Comparison of ENCODE assay signal across 8 mouse cellular contexts in genomic region chr1:61298064-61298463, GRCm38 (mm10).
DNase-seq lines count a peak whose midpoint lies in the region; ATAC-seq and TF ChIP-seq lines count a peak whose summit lies in the region.

No protein-coding gene starts in this region.

- H3K27me3 ChIP-seq in embryonic facial prominence, embryonic 12.5 days, result no peaks in the 10 kb centered on the region; the same call in 1 of the 2 replicates
- no peaks in the 10 kb centered on the region for H3K27me3 ChIP-seq in hindbrain, postnatal 0 days (ENCODE audit: insufficient read depth, low read length)
- peaks cover 5% of the 10 kb centered on the region; the same call in 1 of the 2 replicates for H3K27me3 ChIP-seq in neural tube, embryonic 11.5 days (ENCODE audit: control insufficient read depth, insufficient read depth, low read length)

- no peak for DNase-seq in frontal cortex, postnatal 14 days (ENCODE audit: low spot score in 2 of 2)
- peak; percentile 86 for DNase-seq in MN1 (ENCODE audit: low spot score)
- DNase-seq in hindbrain, postnatal 0 days (ENCODE audit: low spot score), result peak; percentile 94
- DNase-seq in left cerebral cortex, postnatal 14 days (ENCODE audit: low spot score in 2 of 2), result peak; percentile 65 to 76
- peak; percentile 64 for DNase-seq in neural tube, embryonic 11.5 days (ENCODE audit: low spot score)
- no peak for DNase-seq in T-cell, adult 2 months (ENCODE audit: low spot score)

- intact Hi-C loops in left cerebral cortex, postnatal 14 days (cut with DNase I), result loop anchor here (2.0 to 10.0 kb wide), 4 partner anchors 79 to 475 kb away; no protein-coding TSS in a partner anchor

- no peak overlapping the region for H3K9ac ChIP-seq in embryonic facial prominence, embryonic 12.5 days
- no peak overlapping the region for H3K9ac ChIP-seq in hindbrain, postnatal 0 days (replicated peaks; ENCODE audit: low read length)
- no peak overlapping the region for H3K9ac ChIP-seq in neural tube, embryonic 11.5 days (ENCODE audit: low read length)

- WGBS in embryonic facial prominence, embryonic 12.5 days, result 13% methylated on average over 3 of the region's 3 CpGs
- 19% methylated on average over 3 of the region's 3 CpGs for WGBS in hindbrain, postnatal 0 days
- 30% methylated on average over 3 of the region's 3 CpGs for WGBS in neural tube, embryonic 11.5 days

- peaks cover 33% of the 10 kb centered on the region for H3K4me1 ChIP-seq in embryonic facial prominence, embryonic 12.5 days
- H3K4me1 ChIP-seq in hindbrain, postnatal 0 days (ENCODE audit: insufficient read depth, low read length), result peaks cover 12% of the 10 kb centered on the region
- peaks cover 34% of the 10 kb centered on the region for H3K4me1 ChIP-seq in neural tube, embryonic 11.5 days (ENCODE audit: control insufficient read depth, insufficient read depth, low read length)

- no peak overlapping the region for H3K4me2 ChIP-seq in embryonic facial prominence, embryonic 12.5 days (replicated peaks)
- no peak overlapping the region for H3K4me2 ChIP-seq in hindbrain, postnatal 0 days (ENCODE audit: low read depth, low read length)
- H3K4me2 ChIP-seq in neural tube, embryonic 11.5 days (ENCODE audit: low read depth), result no peak overlapping the region

- no peak overlapping the region for H3K4me3 ChIP-seq in embryonic facial prominence, embryonic 12.5 days
- no peak overlapping the region for H3K4me3 ChIP-seq in hindbrain, postnatal 0 days (ENCODE audit: low read length)
- H3K4me3 ChIP-seq in neural tube, embryonic 11.5 days (ENCODE audit: low read depth, low read length), result no peak overlapping the region

- H3K27ac ChIP-seq in embryonic facial prominence, embryonic 12.5 days, result peak overlapping the region; percentile 25; the same call in 1 of the 2 replicates
- H3K27ac ChIP-seq in hindbrain, postnatal 0 days, result peak overlapping the region; percentile 58; the same call in 1 of the 2 replicates
- H3K27ac ChIP-seq in neural tube, embryonic 11.5 days (ENCODE audit: low read depth, low read length), result 0 out of 2 replicates have a peak overlapping the region, but pooled peaks have one; percentile 5

- peak; percentile 96 for ATAC-seq in frontal cortex, adult (ENCODE audit: low TSS enrichment)
- no peak for ATAC-seq in embryonic facial prominence, embryonic 12.5 days (ENCODE audit: insufficient number of reproducible peaks, insufficient read depth, low FRiP score, low TSS enrichment)
- ATAC-seq in hindbrain, postnatal 0 days, result no peak
- ATAC-seq in neural tube, embryonic 11.5 days (ENCODE audit: insufficient read depth, low FRiP score, low TSS enrichment), result no peak

- TF ChIP-seq CTCF in hindbrain, postnatal 0 days (IDR thresholded peaks at IDR 0.05; ENCODE audit: low read depth), result peak; percentile 75

- H3K36me3 ChIP-seq in embryonic facial prominence, embryonic 12.5 days, result no peaks in the 10 kb centered on the region
- H3K36me3 ChIP-seq in hindbrain, postnatal 0 days (ENCODE audit: insufficient read depth, low read length), result no peaks in the 10 kb centered on the region
- no peaks in the 10 kb centered on the region for H3K36me3 ChIP-seq in neural tube, embryonic 11.5 days (ENCODE audit: control insufficient read depth, insufficient read depth, low read length)

- no peaks in the 10 kb centered on the region for H3K9me3 ChIP-seq in embryonic facial prominence, embryonic 12.5 days
- no peaks in the 10 kb centered on the region for H3K9me3 ChIP-seq in hindbrain, postnatal 0 days (ENCODE audit: low read length)
- no peaks in the 10 kb centered on the region for H3K9me3 ChIP-seq in neural tube, embryonic 11.5 days (ENCODE audit: control insufficient read depth, low read length)

Comparison
In these comparisons a context has a peak if more than half of its experiments do, and no peak if none do; other contexts are left out.
1. DNase-seq: peak in MN1 (single experiment), hindbrain, postnatal 0 days (single experiment), left cerebral cortex, postnatal 14 days (2 of 2) and neural tube, embryonic 11.5 days (single experiment); none in frontal cortex, postnatal 14 days (0 of 2) and T-cell, adult 2 months (single experiment).
2. H3K27ac ChIP-seq: peak in every context shown above with its lines; median percentile 58 in hindbrain, postnatal 0 days; 25 in embryonic facial prominence, embryonic 12.5 days; 5 in neural tube, embryonic 11.5 days.